Mouse (Mus musculus): ENCODE measurements around the gene Ube2e2.

DNA sequence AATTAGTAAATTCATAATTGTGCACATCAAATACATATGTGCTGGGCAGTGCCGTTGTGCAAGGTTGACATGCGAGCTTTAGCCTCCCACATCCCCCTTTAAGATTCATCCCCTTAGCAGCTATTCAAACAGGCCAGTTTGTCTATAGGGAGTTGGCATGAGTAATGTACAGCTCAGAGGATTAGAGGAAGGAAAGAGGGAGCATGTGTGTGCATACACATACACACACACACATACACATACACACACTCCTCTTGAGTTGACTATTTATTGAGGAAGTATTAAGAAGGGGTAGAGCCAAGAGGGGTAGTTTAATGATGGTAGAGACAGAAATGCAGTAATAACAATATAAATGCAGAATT is 339.5 kb downstream of the Ube2e2 start:
- TF ChIP-seq POLR2A (IDR thresholded peaks at IDR 0.05; ENCODE audit: control insufficient read depth, low read depth, low read length) = no peak
- TF ChIP-seq CTCF (IDR thresholded peaks at IDR 0.05; ENCODE audit: control insufficient read depth, insufficient read depth, insufficient replicate concordance, low read depth, low read length) = no peak

All from testis, adult 2 months (tissue).